Mouse (Mus musculus): ENCODE measurements at regions not wholly inside any gene's neighbourhood (a gene's known extent, or its start where the extent isn't known, plus 50 kb on each side); places are given as distances from the start of the nearest gene placed in this dataset.

GRCm38 (mm10) chr10:96722491-96722890 lies 105.7 kb downstream of the Btg1 start:
- ATAC-seq (replicated peaks; ENCODE audit: low read depth, poor library complexity, severe bottlenecking), result peak; percentile 88

GRCm38 (mm10) chr10:96723071-96723470 lies 106.3 kb downstream of the Btg1 start:
- ATAC-seq (replicated peaks; ENCODE audit: low read depth, poor library complexity, severe bottlenecking), result no peak

GRCm38 (mm10) chr10:96724436-96725175 lies 107.8 kb downstream of the Btg1 start:
- no peak; the same call in 1 of the 2 replicates for ATAC-seq (replicated peaks; ENCODE audit: low read depth, poor library complexity, severe bottlenecking)

DNA sequence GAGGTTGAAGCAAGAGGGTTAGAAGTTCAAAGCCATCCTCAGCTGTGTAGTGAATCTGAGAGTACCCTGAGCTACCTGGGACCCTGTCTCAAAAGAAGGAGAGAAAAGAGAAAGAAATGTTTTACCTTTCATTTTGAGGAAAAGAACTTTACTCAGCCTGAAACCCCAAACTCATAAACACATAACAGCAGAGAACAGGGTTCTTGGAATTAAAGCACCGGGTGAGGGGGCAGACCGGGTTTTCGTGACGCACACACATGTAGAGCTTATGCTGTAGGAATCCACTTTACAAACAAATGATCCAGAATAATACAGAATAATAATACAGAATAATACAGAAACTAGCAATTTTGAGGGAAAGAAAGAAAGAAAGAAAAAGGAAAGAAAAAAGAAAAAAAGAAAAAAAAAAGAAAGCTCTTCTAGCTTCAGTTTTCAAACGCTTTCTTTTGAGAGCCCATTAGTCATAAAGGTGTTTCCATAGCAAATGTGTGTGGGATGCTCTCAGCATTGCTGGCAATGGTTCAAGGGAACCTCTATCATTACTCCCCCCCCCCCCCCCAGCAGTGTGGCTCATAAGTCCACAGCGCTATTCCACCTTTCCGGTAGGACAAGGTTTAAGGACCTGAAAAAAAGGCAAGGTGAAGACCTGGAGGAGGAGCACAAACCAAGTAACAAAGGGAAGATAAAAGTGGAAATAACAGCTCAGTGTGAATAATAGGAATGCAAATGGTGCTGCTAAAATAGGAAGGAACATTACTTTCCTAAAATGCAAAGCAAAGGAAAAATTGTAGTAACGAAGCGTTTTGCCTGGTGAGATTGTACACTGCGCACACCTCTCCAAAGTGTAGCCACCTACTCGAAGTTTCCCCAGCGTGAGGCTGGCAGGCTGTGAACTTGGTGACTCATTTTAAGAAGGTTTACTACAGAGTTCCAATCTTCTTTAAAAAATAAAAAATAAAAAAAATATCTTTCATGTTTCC lies 110.3 kb downstream of the Btg1 start:
- no peak for ATAC-seq (replicated peaks; ENCODE audit: low read depth, poor library complexity, severe bottlenecking)

DNA sequence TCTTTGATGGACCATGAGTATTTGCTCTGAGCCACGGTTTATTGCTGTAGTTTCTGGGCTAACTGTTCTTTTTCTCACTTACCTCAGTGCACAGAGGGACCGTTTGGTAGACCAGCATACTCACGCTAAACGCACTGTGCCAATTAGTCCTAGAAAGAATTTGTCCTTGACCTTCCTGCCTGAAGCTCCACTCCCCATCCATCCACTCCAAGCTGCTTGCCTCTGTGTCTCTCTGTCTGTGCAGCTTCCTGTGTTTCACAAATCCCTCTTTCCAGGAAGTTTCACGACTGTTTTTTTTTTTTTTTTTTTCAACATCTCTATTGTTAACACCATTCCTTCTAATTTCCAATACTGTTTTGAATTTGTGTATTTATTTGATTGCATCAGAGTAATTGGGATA lies 116.8 kb downstream of the Btg1 start:
- no peak for ATAC-seq (replicated peaks; ENCODE audit: low read depth, poor library complexity, severe bottlenecking)

- no peak for ATAC-seq (replicated peaks; ENCODE audit: low read depth, poor library complexity, severe bottlenecking)
These were observed 118.3 kb downstream of the Btg1 start for GRCm38 (mm10) chr10:96735146-96735545.

- no peak for ATAC-seq (replicated peaks; ENCODE audit: low read depth, poor library complexity, severe bottlenecking)
These were observed 119.3 kb downstream of the Btg1 start for GRCm38 (mm10) chr10:96735885-96736628.

DNA sequence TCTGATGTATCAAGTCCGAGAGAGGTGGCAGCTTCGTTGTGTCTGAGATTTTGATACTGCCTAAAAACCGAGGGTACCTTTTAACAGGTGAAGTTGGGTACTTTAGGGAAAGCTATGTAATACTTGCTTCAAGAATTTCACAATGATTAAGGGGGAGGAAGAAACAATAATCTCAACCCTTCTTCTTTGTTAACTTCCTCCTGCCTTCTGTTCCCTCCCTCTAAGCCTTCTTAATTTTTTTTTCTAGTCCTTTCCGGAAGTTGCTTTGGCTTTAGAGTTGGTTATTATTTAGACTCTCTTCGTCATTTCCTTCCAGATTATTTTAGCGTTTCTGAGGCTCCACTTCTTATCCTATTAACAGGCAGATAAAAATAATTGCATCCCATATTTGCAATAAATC lies 121.2 kb downstream of the Btg1 start:
- no peak for ATAC-seq (replicated peaks; ENCODE audit: low read depth, poor library complexity, severe bottlenecking)

DNA sequence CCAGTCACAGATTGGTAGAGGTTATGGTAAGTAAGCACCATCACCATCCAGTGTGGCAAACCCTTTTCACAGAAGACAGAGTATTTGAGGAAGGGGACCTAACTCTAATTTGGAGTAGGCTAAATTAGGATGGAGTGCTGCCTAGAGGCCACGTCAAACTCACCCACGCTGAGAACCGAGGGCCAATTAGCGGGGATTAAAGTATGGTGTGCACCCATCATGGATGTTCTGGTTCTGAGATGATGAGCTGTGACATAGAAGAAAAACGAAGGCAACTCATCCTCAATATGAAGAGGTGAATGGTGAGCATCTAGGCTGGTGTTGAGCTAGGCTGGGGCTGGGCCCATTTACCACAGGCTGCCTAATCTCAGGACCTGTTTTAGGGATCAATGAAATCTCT lies 121.8 kb downstream of the Btg1 start:
- no peak for ATAC-seq (replicated peaks; ENCODE audit: low read depth, poor library complexity, severe bottlenecking)

- no peak for ATAC-seq (replicated peaks; ENCODE audit: low read depth, poor library complexity, severe bottlenecking)
These were observed 127.5 kb downstream of the Btg1 start for GRCm38 (mm10) chr10:96744167-96744777.

DNA sequence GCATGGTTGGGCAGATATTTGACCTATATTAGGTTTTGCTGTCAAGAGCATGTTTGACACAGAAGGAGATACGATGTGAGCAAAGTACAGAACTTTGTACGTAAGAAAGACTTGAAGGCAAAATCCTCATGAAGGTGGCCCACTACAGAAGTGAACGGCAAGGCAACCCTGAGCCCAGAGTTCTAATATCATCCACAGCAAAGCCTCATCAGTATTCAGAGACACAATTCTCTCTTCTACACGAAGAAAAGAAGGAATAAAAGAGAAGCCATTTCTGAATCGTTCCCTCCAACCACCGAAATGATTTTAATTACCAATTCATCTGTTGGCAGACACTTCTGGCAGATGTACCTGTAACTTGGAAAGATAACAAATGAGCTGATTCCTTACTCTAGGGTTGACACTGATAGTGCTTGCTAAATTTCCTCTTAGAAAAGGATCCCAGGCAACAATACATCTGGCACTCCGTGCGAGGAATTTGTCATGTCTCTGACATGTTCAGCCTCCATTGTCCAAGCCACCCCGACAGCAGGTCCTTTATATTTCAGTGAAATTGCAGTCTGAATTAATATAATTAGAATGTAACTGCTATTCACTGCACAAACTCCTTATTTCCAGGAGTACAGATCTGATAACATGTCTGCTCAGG lies 130.3 kb downstream of the Btg1 start:
- ATAC-seq (replicated peaks; ENCODE audit: low read depth, poor library complexity, severe bottlenecking), result no peak

- no peak for ATAC-seq (replicated peaks; ENCODE audit: low read depth, poor library complexity, severe bottlenecking)
These were observed 134.1 kb downstream of the Btg1 start for GRCm38 (mm10) chr10:96750861-96751260.

DNA sequence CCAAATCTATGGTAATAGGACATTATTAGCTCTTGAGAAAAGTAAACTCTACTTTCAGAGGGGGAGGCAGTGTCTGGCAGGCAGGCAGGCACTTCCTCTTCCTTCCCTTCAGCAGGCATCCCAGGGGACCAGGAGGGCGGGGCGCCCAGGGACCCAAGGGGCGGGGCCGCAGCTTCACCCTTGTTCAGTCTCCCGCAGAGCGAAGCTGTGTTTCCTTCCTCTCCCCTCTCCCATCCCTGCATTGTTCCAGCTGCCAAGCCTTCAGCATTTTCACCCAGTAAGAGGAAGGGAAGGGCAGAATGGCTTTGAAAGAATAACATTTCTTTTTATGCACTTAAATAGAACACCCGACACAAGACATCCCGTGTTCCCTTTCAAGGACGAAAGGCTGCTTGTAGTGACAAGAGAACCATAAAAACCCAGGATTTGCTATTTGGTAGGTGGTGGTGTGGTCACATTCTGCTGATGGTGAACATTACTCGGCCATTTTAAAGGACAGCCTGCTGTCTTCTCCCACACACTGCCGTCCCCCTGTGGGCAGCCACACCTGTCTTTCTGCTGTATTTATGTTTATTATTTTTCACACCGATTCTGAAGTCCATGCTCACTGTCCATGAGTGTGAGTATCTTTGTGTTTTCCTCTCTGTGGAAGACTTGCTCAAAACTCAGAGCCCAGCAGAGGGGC lies 134.9 kb downstream of the Btg1 start:
- peak; percentile 100 for ATAC-seq (replicated peaks; ENCODE audit: low read depth, poor library complexity, severe bottlenecking)

- no peak for ATAC-seq (replicated peaks; ENCODE audit: low read depth, poor library complexity, severe bottlenecking)
These were observed 135.7 kb downstream of the Btg1 start for GRCm38 (mm10) chr10:96752531-96752930.

DNA sequence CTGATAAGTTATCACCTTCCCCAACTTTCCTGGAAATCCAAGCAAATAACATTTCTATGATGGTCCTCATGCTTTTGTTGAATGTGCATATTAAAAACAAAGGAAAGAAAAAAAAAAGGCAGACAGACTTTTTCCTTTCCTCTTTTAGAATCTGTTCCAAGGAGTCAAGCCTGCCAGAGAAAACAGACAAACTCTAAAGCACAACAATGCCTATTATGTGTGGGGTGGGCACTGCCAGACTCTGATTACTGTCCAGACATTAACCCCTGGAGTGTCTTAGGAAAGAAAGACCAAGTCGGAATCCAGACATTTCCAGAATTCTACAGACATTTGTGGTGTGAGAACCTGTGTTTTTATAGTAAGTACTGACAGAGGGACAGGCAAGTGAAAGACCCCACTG lies 136.7 kb downstream of the Btg1 start:
- no peak for ATAC-seq (replicated peaks; ENCODE audit: low read depth, poor library complexity, severe bottlenecking)

GRCm38 (mm10) chr10:96755674-96756073 lies 138.9 kb downstream of the Btg1 start:
- ATAC-seq (replicated peaks; ENCODE audit: low read depth, poor library complexity, severe bottlenecking), result no peak

DNA sequence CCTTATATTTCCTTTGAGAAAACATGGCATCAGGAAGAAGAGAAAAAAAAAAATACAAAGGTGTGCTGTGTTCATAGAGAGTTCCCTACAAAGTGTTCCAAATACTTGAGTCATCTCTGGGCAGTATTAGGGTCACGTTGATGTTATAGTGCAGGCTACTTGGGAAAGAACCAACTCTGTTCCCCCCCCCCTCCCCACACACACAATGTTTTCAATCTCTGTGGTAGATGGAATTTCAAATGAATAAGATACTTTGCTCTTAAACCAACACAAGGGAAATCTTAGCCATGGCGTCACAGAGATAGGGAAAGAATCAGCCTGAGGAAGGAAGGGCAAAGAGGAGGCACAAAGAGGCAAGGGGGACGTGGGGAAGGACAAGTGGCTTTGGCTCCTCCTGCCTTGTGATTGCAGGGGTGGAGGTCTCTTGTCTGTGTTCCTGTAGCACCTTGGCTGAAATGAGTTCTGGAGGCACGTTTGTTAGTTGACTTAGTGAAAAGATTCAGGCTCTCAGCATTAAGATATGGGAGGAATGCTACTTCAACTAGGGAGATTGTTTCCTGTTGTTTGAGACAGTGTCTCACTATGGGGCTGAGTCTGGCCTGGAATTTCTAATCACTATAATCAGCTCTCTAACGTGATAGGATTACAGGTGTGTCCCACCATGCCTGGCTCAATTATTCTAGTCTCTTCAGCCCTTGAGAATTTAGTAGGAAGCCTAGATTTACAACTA lies 139.7 kb downstream of the Btg1 start:
- no peak for ATAC-seq (replicated peaks; ENCODE audit: low read depth, poor library complexity, severe bottlenecking)

GRCm38 (mm10) chr10:96757311-96757710 lies 140.5 kb downstream of the Btg1 start:
- ATAC-seq (replicated peaks; ENCODE audit: low read depth, poor library complexity, severe bottlenecking), result no peak
